Mouse (Mus musculus): Measurements from ENCODE around the gene Plvap. TPM values are rescaled to one million over a fixed set of nuclear protein-coding genes. Genes with fewer than 3 reads are reported as not detected.

The Plvap gene
- total RNA-seq, 1 experiment from 2014 or later = 116 TPM

- DNase-seq = no peak
These were observed 45.4 kb downstream of the Plvap start for GRCm38 (mm10) chr8:71466198-71466597.

GRCm38 (mm10) chr8:71465733-71466132 is 45.8 kb downstream of the Plvap start:
- no peak for DNase-seq

DNA sequence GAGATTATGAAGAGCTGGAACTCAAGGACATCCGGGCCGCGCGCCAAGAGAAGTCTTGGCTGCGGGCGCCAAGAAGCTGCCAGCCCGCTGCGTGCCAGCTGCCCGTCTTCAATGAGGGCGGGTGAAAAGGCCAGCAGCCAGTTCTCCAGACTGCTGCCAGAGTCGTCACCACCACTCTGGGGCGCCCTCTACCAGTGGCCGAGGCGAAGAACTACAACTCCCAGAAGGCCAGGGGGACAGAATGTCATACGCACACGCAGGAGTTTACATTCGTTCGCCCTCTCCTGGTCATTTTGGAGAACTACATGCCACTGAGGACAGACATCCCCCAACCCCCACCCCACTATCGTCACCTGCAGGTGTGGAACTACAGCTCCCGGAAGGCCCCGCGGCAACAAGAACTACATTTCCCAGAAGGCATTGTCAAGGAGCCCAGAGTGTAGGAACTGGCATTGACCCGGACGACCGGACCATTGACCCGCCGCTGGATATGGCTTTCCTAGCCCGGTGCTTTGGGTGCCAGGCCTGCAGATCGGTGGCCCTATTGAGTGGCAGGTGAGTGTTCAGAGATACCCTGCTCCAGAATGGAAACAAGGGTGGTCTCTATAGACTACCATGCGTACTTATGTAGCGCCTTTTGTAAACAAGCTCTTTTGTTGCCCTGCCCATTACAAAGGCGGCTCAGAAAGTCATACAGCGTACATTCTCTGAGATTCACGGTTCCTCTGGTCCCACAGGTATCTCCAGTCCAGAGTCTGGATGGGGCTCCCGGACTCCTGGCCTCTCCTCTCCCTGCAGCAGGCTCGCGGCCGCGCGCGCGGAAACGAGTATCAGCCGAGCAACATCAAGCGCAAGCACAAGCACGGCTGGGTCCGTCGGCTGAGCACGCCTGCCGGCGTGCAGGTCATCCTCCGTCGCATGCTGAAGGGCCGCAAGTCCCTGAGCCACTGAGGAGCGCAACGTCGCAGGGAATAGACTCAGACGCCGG is 46.7 kb downstream of the Plvap start, which contains the start of gene Mrpl34:
Gene Mrpl34 (plus strand): TSS at position 447 of the 988 bp plus-strand sequence.
- DNase-seq = peak; percentile 98

GRCm38 (mm10) chr8:71463188-71464033 is 48.1 kb downstream of the Plvap start, which contains the start of gene Abhd8:
Gene Abhd8 (minus strand): TSS chr8:71463655.
- peak; percentile 98 for DNase-seq

DNA sequence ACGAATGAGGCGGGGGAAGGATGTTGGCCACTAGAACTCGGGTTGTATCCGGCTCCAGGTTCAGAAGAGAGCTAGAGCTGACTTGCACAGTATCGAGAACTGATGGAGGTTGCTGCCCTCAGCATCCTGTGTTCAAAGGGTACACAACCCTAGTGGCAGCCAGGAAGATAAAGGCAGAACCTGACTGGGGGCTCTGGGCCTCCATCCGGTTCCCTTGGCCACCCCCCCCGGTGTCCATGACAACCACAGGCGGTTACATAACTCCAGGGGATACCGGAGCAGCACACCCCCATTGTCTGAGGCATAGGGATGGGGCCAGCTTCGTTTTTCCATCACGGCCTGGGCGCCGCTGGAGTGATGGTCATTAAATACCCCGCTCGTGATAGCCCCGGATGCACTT is 48.8 kb downstream of the Plvap start:
- peak; percentile 78 for DNase-seq

DNA sequence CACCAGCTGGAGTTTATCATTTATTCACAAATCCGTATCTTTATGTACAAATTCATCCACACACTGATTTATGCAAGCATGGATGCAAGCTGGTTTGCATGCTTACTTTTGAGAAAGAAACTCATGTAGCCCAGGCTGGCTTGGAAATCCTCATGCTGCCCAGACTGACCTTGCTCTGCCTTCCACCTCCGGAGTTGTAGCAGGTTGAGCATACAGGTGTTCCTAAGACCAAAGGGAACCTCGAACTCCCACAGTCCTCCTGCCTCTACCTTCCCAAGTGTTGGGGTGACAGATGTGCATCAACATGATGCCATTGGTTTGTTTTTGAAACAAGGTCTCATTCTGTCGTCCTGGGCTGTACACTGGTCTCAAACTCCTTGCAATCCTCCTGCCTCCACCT is 49.4 kb downstream of the Plvap start:
- DNase-seq = no peak

DNA sequence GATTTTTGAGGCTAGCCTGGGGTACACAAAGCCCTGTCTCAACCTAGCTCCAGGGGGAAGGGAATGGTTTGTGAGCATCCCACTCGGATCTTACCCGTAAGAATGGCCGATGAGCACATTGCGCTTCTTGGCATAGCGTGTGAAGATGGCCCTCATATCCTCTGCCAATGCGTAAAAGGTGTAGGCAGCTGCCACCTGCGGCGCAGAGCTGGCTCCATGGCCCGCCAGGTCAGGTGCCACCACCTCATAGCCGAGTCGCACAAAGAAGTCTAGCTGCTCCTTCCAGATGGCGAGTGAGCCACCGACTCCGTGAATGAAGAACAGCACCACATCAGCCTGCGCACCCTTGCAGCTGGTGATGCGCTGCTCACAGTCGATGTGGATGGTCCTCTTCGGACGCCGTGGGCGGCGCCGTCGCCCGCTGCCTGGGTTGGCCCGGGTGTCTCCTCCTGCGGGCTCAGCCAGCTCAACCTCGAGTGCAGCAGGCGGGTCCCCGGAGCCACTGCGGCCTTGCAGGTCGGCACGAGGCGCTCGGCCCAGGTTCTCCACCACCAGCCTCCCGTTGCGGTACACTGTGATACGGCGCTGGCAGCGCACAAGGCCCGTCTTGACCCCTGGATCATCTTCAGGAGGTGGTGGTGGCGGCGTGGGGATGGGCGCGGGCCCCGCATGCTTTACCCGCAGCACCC is 50.3 kb downstream of the Plvap start:
- DNase-seq = no peak

DNA sequence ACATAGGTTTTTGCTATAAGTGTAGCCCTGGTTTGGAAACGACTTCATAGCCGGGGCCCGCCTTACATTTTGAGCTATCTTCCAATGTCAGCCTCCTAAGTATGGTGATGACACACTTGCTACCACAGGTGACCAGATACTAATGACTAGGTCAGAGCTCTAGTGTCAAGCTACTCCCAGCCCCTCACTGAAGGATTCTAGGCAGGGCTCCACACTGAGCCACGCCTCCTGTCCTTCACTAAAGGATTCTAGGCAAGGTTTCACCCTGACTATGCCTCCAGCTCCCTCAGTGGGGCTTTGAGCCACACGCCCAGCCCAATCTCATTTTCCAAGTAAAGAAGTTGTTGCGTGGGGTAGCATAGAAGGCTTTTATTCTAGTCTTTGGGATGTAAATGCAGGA is 50.8 kb downstream of the Plvap start:
- DNase-seq = no peak

- DNase-seq = no peak
These were observed 53.8 kb downstream of the Plvap start for GRCm38 (mm10) chr8:71457659-71458270.

DNA sequence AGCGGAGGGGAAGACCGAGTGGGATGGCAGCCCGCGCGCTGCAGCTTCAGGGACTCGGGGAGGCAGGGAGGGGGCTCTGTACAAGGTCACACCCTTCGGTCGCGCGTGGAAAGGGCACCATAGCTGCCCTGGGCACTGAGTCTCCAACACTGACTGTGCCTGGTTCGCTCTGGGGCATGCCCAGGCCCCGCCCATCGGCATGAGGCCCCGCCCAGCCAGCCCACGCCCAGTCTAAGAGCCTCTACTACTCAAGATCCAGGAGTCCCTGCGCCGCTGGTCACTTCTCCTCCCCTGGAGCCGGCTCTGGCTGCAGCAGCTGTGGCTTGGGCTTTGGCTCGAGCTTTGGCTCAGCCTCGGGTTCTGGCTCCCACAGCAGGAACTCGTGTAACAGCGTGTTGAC is 54.6 kb downstream of the Plvap start:
- DNase-seq = no peak

DNA sequence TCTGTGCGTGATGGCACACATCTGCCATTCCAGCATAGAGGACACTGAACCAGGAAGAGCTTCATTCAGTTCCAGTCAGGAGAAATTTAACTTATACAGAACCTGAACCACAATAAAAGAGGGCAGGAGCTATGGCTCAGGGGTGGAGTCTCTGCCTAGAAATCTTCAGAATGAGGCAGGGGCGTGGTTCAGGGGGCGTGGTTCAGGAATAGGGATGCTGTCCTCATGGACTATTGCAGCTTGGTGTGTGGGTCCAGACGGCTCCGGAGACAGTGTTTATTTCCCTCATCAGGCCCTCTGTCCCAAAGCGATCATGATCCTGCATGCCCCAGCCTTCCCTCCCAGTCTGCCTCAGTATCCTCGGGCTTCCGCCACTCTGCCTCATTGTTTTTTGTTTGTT is 56.9 kb downstream of the Plvap start:
- no peak for DNase-seq

GRCm38 (mm10) chr8:71452669-71453068 is 58.9 kb downstream of the Plvap start:
- DNase-seq = no peak

DNA sequence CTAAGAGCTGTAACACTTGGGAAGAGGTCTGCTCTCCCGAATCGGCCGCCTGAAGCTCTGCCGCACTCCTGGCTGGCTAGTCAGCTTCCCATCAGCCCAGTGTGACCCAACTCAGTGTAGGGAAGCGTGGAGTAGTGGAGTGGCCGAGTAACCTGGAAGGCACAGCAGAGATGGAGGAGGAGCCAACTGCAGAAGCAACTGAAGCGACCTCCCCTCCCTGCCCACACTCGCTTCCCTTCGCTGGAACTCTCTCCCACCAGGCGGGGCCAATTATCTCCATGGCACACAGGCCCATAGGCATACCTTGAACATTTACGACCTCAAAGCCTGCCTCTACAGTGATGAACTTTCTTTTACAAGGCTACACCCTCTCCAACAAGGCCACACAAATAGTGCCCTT is 59.8 kb downstream of the Plvap start:
- no peak for DNase-seq

DNA sequence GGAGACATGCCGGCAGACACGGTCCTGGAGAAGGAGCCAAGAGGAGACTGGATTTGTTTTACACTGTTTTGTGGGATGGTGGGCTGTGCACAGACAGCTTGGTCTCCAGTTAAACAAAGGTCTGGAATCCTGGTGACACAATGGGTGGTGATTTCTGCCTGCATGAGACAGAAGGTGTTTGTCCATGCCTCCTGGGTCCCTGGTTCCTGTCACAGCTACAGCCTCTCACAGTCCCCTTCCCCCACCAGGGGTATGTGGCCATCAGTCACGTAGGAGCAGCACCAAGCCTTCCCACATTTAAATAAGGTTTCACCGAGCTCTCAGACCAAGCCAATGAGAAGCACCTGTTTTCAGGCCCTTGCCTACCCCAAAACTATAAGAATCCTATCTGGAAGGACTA is 60.2 kb downstream of the Plvap start:
- DNase-seq = no peak

Other genes starting within 250 kb of the Plvap start
- gene Myo9b, start 239.0 kb downstream of the Plvap start, total RNA-seq (2021) = 30.6 and 41.0 TPM in 2 replicates
- gene Haus8, start 238.8 kb downstream of the Plvap start, total RNA-seq (2021) = 13.6 and 16.5 TPM in 2 replicates
- 165 and 179 TPM in 2 replicates for gene Use1, start 144.9 kb downstream of the Plvap start, total RNA-seq (2021)
- gene Ocel1, start 140.5 kb downstream of the Plvap start, total RNA-seq (2021) = 17.4 and 17.9 TPM in 2 replicates
- 61.1 and 65.7 TPM in 2 replicates for gene Nr2f6, start 129.8 kb downstream of the Plvap start, total RNA-seq (2021)
- gene Ushbp1, start 116.0 kb downstream of the Plvap start, total RNA-seq (2021) = 30.9 and 37.6 TPM in 2 replicates
- gene Babam1, start 114.9 kb downstream of the Plvap start, total RNA-seq (2021) = 85.5 and 88.4 TPM in 2 replicates
- 5.8 and 6.9 TPM in 2 replicates for gene Ankle1, start 105.7 kb downstream of the Plvap start, total RNA-seq (2021)
- 43.3 and 44.7 TPM in 2 replicates for gene Abhd8, start 48.1 kb downstream of the Plvap start, total RNA-seq (2021)
- gene Mrpl34, start 46.8 kb downstream of the Plvap start, total RNA-seq (2021) = 145 and 164 TPM in 2 replicates
- 54.4 and 57.8 TPM in 2 replicates for gene Dda1, start 42.6 kb downstream of the Plvap start, total RNA-seq (2021)
- 14.8 and 17.2 TPM in 2 replicates for gene Ano8, start 25.8 kb downstream of the Plvap start, total RNA-seq (2021)
- gene Gtpbp3, start 23.6 kb downstream of the Plvap start, total RNA-seq (2021) = 20.0 and 21.5 TPM in 2 replicates
- gene Ccdc194, start 14.0 kb upstream of the Plvap start, total RNA-seq (2021) = not detected in 2 replicates
- gene Bst2, start 25.7 kb upstream of the Plvap start, total RNA-seq (2021) = 45.6 and 47.9 TPM in 2 replicates
- 63.2 and 66.3 TPM in 2 replicates for gene Mvb12a, start 31.2 kb upstream of the Plvap start, total RNA-seq (2021)
- 1.8 and 4.2 TPM in 2 replicates for gene Tmem221, start 47.1 kb upstream of the Plvap start, total RNA-seq (2021)
- 0.53 and 1.0 TPM in 2 replicates for gene Nxnl1, start 54.8 kb upstream of the Plvap start, total RNA-seq (2021)
- gene Slc27a1, start 57.1 kb upstream of the Plvap start, total RNA-seq (2021) = 91.6 and 93.6 TPM in 2 replicates
- gene Pgls, start 80.4 kb upstream of the Plvap start, total RNA-seq (2021) = 212 and 250 TPM in 2 replicates
- 2.6 and 6.2 TPM in 2 replicates for gene Fam129c, start 85.9 kb upstream of the Plvap start, total RNA-seq (2021)
- 60.0 and 62.0 TPM in 2 replicates for gene Colgalt1, start 99.2 kb upstream of the Plvap start, total RNA-seq (2021)
- gene Unc13a, start 160.0 kb upstream of the Plvap start, total RNA-seq (2021) = 7.2 and 7.7 TPM in 2 replicates
- 17.4 and 21.4 TPM in 2 replicates for gene Jak3, start 164.5 kb upstream of the Plvap start, total RNA-seq (2021)
- gene Insl3, start 177.5 kb upstream of the Plvap start, total RNA-seq (2021) = 8.0 and 9.8 TPM in 2 replicates
- gene B3gnt3, start 190.0 kb upstream of the Plvap start, total RNA-seq (2021) = 5.4 and 7.4 TPM in 2 replicates
- gene Fcho1, start 214.0 kb upstream of the Plvap start, total RNA-seq (2021) = 5.4 and 13.9 TPM in 2 replicates

Measured in adrenal gland, postnatal 14 days (tissue).